Mouse (Mus musculus) heart, embryonic 14.5 days (tissue): ENCODE measurements at regions not wholly inside any gene's neighbourhood (a gene's known extent, or its start where the extent isn't known, plus 50 kb on each side); places are given as distances from the start of the nearest gene placed in this dataset.
A peak's percentile ranks its signal among the peaks of the same experiment; 100 is the strongest.

Experiments
- ATAC-seq: fragments of 200-750 bp; cut with Nextera tagmentation; 2 replicates; pipeline ENCODE4 v1.8.0; 2017; ENCODE audit warnings: low read depth, moderate TSS enrichment; ENCODE audit not compliant: insufficient number of reproducible peaks, insufficient read depth, low FRiP score
- H3K27ac ChIP-seq, 2 experiments: fragments of 200-500 bp in 1 of 2; fragments of 300-500 bp in 1 of 2; sonication (generic) in 1 of 2; replicated peaks in 1 of 2; 2 replicates each; pipeline ENCODE4 v1.5.1; 2012 to 2014; ENCODE audit warnings: low read depth in 2 of 2, low read length in 2 of 2, control low read depth in 1 of 2, mild to moderate bottlenecking in 1 of 2, mixed read lengths in 1 of 2; ENCODE audit not compliant: control insufficient read depth in 1 of 2, insufficient read depth in 1 of 2
- H3K27me3 ChIP-seq: fragments of 300-500 bp; sonication (generic); 2 replicates; pipeline ENCODE4 v1.6.1; 2014; ENCODE audit warnings: mild to moderate bottlenecking, low read length, control low read depth; ENCODE audit not compliant: control insufficient read depth, insufficient read depth
- H3K36me3 ChIP-seq: fragments of 300-500 bp; sonication (generic); 2 replicates; pipeline ENCODE4 v1.6.1; 2014; ENCODE audit warnings: mild to moderate bottlenecking, control low read depth, low read length, mixed read lengths; ENCODE audit not compliant: control insufficient read depth, insufficient read depth
- H3K4me1 ChIP-seq, 2 experiments: fragments of 200-500 bp in 1 of 2; fragments of 300-500 bp in 1 of 2; sonication (generic) in 1 of 2; 2 replicates each; pipeline ENCODE4 v1.6.1; 2012 to 2014; ENCODE audit warnings: low read length in 2 of 2, control low read depth in 1 of 2, mixed read lengths in 1 of 2; ENCODE audit not compliant: control insufficient read depth in 2 of 2, insufficient read depth in 2 of 2
- H3K4me2 ChIP-seq: fragments of 300-500 bp; sonication (generic); 2 replicates; pipeline ENCODE4 v1.6.1; 2014; ENCODE audit warnings: mild to moderate bottlenecking, low read length
- H3K4me3 ChIP-seq, 2 experiments: fragments of 200-500 bp in 1 of 2; fragments of 300-500 bp in 1 of 2; sonication (generic) in 1 of 2; 2 replicates each; pipeline ENCODE4 v1.5.1; 2012 to 2014; ENCODE audit warnings: low read length in 2 of 2, mild to moderate bottlenecking in 2 of 2, control low read depth in 1 of 2, low read depth in 1 of 2, moderate library complexity in 1 of 2; ENCODE audit not compliant: control insufficient read depth in 1 of 2, insufficient read depth in 1 of 2
- H3K9ac ChIP-seq: fragments of 300-500 bp; sonication (generic); 2 replicates; pipeline ENCODE4 v1.6.1; 2014; ENCODE audit warnings: mild to moderate bottlenecking, low read length
- H3K9me3 ChIP-seq: fragments of 300-500 bp; sonication (generic); 2 replicates; pipeline ENCODE4 v1.6.1; 2016; ENCODE audit warnings: low read length, control low read depth; ENCODE audit not compliant: control insufficient read depth
- WGBS: fragments of 180-500 bp; shearing (Covaris S2); extraction: QIAGEN DNeasy Blood & Tissue Kit; methylation state at CpG from one replicate; pipeline ENCODE4 v1.1.7; 2014; 5-methylcytosine and 5-hydroxymethylcytosine counted together

- peaks cover 20% of the 10 kb centered on the region for H3K27me3 ChIP-seq
- no peak overlapping the region for H3K27ac ChIP-seq
- no peak for ATAC-seq
- H3K9me3 ChIP-seq, result no peaks in the 10 kb centered on the region
- peaks cover 11 to 17% of the 10 kb centered on the region in 2 experiments; a peak in 2 of 4 replicates for H3K4me1 ChIP-seq
- no peak overlapping the region for H3K4me2 ChIP-seq
- no peak overlapping the region for H3K9ac ChIP-seq
- no peak overlapping the region for H3K4me3 ChIP-seq
- no peaks in the 10 kb centered on the region for H3K36me3 ChIP-seq
- 53% methylated on average over 8 of the region's 8 CpGs for WGBS
Observed at GRCm38 (mm10) chr9:120676771-120677170, 105.5 kb downstream of the Rpl14 start.

- ATAC-seq, result no peak
- H3K9me3 ChIP-seq, result no peaks in the 10 kb centered on the region
- no peak overlapping the region for H3K4me3 ChIP-seq
- H3K36me3 ChIP-seq, result no peaks in the 10 kb centered on the region
- H3K4me2 ChIP-seq, result no peak overlapping the region
- no peak overlapping the region for H3K27ac ChIP-seq
- H3K4me1 ChIP-seq, result peaks cover 11 to 17% of the 10 kb centered on the region in 2 experiments; a peak in 2 of 4 replicates
- peaks cover 20% of the 10 kb centered on the region for H3K27me3 ChIP-seq
- no peak overlapping the region for H3K9ac ChIP-seq
- WGBS, result 86% methylated on average over 5 of the region's 5 CpGs
Observed at GRCm38 (mm10) chr9:120677216-120677615, 106.0 kb downstream of the Rpl14 start.

DNA sequence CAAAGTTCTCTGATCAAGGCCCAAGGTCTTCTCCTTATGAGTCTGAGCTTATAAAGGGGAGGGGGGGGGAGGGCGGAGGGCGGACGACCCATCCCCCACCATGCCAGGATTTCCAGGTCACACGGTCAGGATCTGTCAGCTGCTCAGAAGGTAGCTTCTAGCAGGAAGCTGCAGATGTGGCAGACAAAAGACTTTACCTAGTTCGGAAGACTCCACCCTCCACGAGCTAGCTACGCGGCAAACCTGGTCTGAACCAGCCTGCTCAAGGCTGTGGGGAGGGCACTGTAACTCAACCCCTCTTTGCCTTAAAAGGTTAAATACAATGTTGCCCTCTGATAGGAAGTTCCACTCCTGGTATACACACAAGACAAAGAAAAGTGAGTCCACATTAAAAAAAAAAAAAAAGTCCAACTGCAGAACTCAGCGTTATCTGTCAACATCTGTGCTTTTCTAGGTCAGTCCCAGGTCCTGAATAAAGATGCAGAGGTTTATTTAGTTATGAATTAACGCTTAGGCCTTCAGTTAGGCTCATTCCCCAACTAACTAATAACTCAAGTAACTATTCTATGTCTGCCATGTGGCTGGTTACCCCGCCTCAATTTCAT, 108.7 kb downstream of the Rpl14 start:
- Histone ChIP-seq H3K36me3 (no peaks in the 10 kb centered on the region), H3K4me2 (no peak overlapping the region), H3K9ac (no peak overlapping the region), H3K4me3 (no peak overlapping the region), H3K9me3 (no peaks in the 10 kb centered on the region), H3K27ac (no peak overlapping the region), H3K27me3 (0 out of 2 replicates have a peak, but pooled peaks cover 8% of the 10 kb centered on the region), H3K4me1 (peaks cover 8 to 14% of the 10 kb centered on the region in 2 experiments; a peak in 2 of 4 replicates)
- no peak for ATAC-seq
- 44% methylated on average over 11 of the region's 11 CpGs for WGBS

- WGBS, result 36% methylated on average over 7 of the region's 7 CpGs
- ATAC-seq, result no peak
- 0 out of 2 replicates have a peak, but pooled peaks cover 5% of the 10 kb centered on the region for H3K27me3 ChIP-seq
Observed at GRCm38 (mm10) chr9:120681404-120681803, 110.2 kb downstream of the Rpl14 start.

GRCm38 (mm10) chr9:120685961-120686360, 114.7 kb downstream of the Rpl14 start:
- no peak for ATAC-seq
- Histone ChIP-seq H3K4me2 (no peak overlapping the region), H3K27me3 (no peaks in the 10 kb centered on the region), H3K36me3 (no peaks in the 10 kb centered on the region), H3K4me1 (peaks cover 2 to 4% of the 10 kb centered on the region in 2 experiments), H3K4me3 (no peak overlapping the region), H3K9ac (no peak overlapping the region), H3K9me3 (no peaks in the 10 kb centered on the region), H3K27ac (no peak overlapping the region)
- 32% methylated on average over 6 of the region's 7 CpGs for WGBS

More at GRCm38 (mm10) chr9:120681404-120681803, 110.2 kb downstream of the Rpl14 start:
- no peaks in the 10 kb centered on the region for H3K9me3 ChIP-seq
- H3K9ac ChIP-seq, result no peak overlapping the region
- no peak overlapping the region for H3K4me2 ChIP-seq
- H3K4me1 ChIP-seq, result peaks cover 0 to 3% of the 10 kb centered on the region in 2 experiments; a peak in 1 of 4 replicates
- no peak overlapping the region for H3K27ac ChIP-seq
- H3K4me3 ChIP-seq, result no peak overlapping the region
- H3K36me3 ChIP-seq, result no peaks in the 10 kb centered on the region

DNA sequence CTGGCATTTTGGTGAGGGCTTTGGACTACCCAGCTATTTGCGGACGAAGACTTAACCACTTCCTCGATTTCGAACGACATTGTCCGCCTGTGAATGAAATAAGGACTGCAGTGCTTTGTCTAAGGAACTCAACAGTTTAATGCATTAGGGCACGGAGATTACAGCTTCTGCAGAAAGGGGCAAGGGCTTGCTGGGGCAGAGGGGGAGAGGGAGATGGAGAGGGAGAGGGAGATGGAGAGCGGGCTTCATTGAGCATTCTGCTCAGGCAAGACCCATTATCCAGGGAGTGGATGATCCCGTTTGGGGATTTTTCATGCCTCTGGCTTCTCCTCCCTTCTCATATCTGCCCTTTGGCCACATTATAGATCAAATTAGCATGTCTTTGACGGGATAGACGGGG, 117.8 kb downstream of the Rpl14 start:
- no peak overlapping the region for H3K4me3 ChIP-seq
- ATAC-seq, result no peak
- 77% methylated on average over 11 of the region's 11 CpGs for WGBS
- no peaks in the 10 kb centered on the region for H3K27me3 ChIP-seq
- H3K9me3 ChIP-seq, result no peaks in the 10 kb centered on the region
- no peak overlapping the region for H3K9ac ChIP-seq
- peaks cover 14 to 19% of the 10 kb centered on the region in 2 experiments for H3K4me1 ChIP-seq
- no peaks in the 10 kb centered on the region for H3K36me3 ChIP-seq
- H3K4me2 ChIP-seq, result no peak overlapping the region
- H3K27ac ChIP-seq, result no peak overlapping the region

GRCm38 (mm10) chr9:120690510-120690909, 119.3 kb downstream of the Rpl14 start:
- Histone ChIP-seq H3K36me3 (no peaks in the 10 kb centered on the region), H3K27me3 (no peaks in the 10 kb centered on the region), H3K4me2 (peak overlapping the region; percentile 60), H3K27ac (peak overlapping the region in 1 of 2 experiments; percentile 83; a peak in 2 of 4 replicates), H3K9ac (no peak overlapping the region), H3K9me3 (no peaks in the 10 kb centered on the region), H3K4me3 (no peak overlapping the region), H3K4me1 (peaks cover 14 to 19% of the 10 kb centered on the region in 2 experiments)
- no peak for ATAC-seq
- 48% methylated on average over 5 of the region's 5 CpGs for WGBS
